Mouse (Mus musculus) cerebellum, adult (tissue): ENCODE results near the gene Kdm4a.
A peak's percentile ranks its signal among the peaks of the same experiment; 100 is the strongest.

ENCODE experiments used
- ATAC-seq: cut with Nextera tagmentation; 2 replicates; pipeline ENCODE4 v1.9.2; 2017; ENCODE audit warnings: mild to moderate bottlenecking, moderate library complexity, mixed read lengths; ENCODE audit not compliant: insufficient number of reproducible peaks, low FRiP score, low TSS enrichment

The Kdm4a gene

GRCm38 (mm10) chr4:118179467-118180300, at the start of gene Kdm4a:
Gene Kdm4a, minus strand, starts transcription at chr4:118180043.
- ATAC-seq: peak; percentile 99

- ATAC-seq: no peak
Observed at GRCm38 (mm10) chr4:118229035-118229770, 49.4 kb upstream of the Kdm4a start.

DNA sequence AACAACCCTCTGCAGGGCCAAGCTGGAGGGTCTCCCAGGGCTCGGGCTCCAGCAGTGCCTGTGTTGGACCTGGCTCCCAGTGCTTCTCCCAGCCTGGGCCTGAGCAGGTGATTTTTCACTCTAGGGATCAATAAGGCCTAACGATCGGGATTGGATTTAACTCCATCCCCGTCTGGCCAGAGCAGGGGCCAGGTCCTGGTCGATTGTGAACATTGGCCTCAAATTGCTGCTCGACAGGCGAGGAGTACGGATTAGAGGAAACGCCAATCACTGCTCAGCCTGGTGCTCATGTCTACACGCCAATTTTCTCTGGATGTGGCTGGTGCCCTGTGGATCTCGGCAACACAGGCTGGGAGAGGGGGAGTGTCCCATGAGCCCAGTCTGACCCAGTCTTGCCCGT, 47.6 kb upstream of the Kdm4a start:
- ATAC-seq: no peak

DNA sequence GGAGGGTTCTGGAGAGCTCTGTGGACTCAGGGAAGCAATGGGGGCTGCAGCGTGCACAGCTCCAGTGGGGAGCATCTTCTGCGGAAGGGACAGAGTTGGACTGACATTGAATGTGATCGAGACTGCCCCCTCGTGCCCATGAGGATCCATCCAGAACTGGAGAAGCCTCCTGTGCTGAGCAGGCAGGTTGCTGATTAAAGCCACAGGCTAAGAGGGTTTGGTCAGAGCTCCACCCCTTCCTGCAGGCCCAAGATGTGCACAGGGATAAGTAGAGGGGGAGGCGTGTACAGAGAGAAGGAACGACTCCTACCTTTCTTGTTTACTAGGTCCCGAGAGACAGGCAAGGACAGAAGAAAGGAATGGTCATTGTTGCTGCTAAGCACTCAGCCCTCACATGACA, 41.4 kb upstream of the Kdm4a start:
- ATAC-seq: no peak

DNA sequence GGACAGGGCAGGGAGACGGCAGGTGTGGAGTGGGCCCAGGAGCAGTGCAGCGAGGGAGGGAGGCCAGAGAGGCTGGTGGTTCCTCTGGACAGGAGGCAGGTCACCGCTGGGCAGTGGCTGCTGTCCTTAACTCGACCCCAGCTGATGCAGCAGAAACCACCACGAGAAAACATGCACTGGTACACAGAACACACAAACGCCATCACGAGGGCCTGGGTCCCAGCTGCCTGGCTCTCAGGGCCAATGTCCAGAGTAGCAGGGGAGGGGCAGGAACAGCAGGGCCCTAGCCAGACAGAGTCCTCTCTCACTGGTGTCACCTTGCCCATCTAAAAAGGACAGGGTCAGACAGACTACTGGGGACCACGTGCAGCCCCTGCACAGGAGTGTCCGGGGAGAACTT, 40.9 kb upstream of the Kdm4a start:
- ATAC-seq: no peak

GRCm38 (mm10) chr4:118219487-118219886, 39.6 kb upstream of the Kdm4a start:
- ATAC-seq: no peak

DNA sequence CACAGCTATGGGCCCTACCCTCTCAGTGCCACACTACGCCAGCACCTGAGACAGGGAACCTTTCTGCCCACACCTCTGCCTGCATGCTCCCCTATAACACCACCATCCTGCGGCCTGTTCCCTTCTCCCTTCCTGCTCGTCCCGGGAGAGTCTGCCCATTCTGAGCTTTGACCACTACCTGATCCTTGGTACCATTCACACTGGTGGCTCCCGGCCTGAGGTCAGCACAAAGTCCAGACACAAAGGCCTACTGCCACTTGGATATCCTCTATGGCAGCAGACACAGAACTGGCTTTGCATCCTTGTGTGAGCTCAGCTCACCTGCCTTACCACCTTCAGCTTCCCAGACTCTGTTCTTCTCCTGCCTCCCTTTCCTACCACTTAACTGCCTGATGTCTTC, 38.7 kb upstream of the Kdm4a start:
- ATAC-seq: no peak

DNA sequence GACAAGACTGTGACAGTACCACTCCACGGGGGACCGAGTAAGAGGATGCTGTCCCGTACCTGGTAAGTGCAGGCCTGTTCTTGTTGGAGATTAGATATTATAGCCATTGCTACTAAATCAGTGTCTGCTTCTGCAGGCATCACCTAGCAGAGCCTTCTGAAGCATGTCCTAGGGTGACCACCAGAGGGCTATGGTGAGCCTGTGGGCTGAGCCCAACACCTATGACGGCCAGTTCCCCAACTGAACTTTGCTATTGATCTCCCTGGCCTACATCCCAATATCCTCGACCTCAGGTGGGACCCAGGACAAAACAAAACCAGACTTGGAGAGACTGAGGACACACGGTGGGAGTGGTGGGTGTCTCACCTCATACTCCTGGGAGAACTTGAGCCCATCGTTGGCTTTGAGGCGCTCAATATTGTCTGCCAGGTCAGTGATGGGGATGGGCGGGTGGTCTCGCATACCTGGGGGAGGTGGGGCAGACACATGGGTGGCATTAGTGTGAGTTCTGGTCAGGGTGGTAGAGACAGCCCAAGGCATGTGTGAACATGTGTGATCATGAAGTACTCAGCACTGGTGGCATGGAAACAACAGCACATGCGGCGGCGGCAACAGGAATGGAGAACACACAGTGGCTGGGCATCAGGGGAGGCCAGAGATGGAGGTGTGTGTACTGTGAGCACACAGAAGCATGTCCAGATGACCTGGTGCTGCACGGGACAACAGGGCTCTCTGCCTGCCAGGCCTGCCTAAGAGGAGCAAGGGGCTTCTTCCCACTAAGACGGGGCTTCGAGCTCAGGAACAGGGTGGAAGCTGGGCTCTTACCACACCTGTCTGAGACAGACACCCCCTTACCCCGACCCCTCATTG, 37.1 kb upstream of the Kdm4a start:
- 0 out of 2 replicates have a peak, but pooled peaks have one; percentile 36 for ATAC-seq

DNA sequence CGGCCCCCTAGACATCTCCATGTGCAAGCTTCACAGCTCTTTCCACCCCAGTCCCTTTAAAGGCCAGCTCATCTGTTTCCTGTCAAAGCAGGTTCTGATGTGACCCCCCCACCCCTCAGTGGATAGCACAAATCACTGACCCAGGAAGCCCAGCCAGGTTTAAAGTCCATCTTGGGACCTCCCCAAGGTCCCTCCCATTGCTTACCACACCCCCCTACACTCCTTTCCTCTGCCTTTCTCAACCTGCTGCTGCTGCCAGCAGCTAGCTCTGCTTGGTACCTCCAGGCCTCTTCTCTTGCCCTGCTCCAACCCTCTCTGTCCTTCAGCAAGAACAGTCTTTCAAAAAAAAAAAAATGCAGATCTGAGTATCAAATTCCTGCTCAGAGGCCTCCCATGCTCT, 35.0 kb upstream of the Kdm4a start:
- ATAC-seq: no peak

DNA sequence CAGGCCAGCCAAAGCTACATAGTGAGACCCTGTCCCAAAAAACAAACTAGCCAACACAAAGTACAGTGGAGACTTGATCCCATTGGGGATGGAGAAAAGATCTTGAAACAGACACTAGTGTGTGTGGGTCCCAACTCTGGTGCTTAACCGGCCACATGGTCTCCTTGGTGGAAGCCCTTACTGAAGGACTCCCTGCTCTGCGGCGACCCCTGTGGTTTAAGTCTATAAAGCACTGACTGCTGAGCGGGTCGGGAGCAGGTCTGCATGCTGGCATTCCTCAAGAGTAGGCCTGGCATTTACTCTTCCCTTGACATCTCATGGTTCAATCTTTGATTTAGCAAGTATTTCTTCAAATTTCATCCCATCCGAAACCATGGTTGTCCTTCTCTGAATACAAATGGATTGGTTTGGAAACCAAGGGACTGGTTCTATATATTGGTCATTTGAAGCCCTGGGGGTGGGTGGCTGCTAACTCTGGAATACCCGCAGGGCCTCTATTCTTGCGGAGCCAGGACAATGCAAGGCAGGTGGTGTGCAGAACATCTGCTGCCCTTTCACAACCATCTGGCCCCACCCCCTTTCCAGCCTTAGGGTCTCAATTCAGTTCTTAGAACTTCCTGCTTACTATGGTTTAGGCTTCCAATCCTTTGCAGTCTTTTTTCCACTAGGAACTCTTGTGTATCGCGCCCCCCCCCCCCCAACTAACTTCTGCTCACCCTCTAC, 27.2 kb upstream of the Kdm4a start:
- no peak for ATAC-seq

GRCm38 (mm10) chr4:118205906-118206305, 26.1 kb upstream of the Kdm4a start:
- ATAC-seq: no peak

GRCm38 (mm10) chr4:118199093-118199492, 19.2 kb upstream of the Kdm4a start:
- no peak for ATAC-seq

DNA sequence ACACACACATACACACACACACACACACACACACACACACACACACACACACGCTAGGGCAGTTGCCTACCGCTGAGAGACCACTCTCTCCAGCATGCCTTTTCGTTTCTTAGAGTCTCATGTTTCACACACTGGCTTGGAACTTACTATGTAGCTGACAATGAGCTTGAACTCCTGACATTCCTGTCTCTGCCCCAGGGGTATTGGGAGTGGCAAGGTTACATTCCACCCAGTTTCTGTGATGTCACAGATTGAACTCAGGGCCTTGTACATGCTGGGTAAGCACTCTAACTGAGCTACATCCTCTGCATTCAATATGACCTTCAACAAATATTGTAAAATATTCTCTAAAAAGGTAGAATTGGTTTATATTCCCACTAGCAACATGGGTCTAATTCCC, 18.8 kb upstream of the Kdm4a start:
- ATAC-seq: no peak

GRCm38 (mm10) chr4:118196185-118196584, 16.3 kb upstream of the Kdm4a start:
- no peak for ATAC-seq

GRCm38 (mm10) chr4:118180301-118181080, 648 bp upstream of the Kdm4a start:
- ATAC-seq: no peak

- no peak for ATAC-seq
Observed at GRCm38 (mm10) chr4:118178952-118179466, 834 bp downstream of the Kdm4a start.

DNA sequence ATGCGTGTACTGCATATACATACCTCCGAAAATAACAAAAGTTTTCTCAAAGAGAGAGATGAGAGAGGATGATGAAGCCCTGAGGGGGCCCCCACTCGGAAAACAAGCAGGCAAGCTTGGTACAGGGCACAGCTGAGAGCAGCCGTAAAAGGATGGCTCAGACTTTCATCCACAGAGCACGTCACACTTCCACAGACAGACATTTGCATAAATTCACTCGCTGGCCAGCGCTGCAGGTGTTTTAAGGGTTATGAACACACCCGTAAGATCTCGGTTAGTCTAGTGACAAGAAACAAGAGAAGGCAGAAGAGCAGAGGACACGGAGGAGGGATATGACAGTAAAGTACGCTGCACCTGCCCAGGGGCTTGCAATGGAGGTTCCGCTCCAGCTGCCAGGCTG, 7.4 kb downstream of the Kdm4a start:
- no peak for ATAC-seq

- no peak for ATAC-seq
Observed at GRCm38 (mm10) chr4:118171006-118171405, 8.8 kb downstream of the Kdm4a start.

GRCm38 (mm10) chr4:118162123-118162522, 17.7 kb downstream of the Kdm4a start:
- ATAC-seq: no peak
